Mouse (Mus musculus) hindbrain, embryonic 12.5 days (tissue): ENCODE measurements at regions not wholly inside any gene's neighbourhood (a gene's known extent, or its start where the extent isn't known, plus 50 kb on each side); places are given as distances from the start of the nearest gene placed in this dataset.
A peak's percentile ranks its signal among the peaks of the same experiment; 100 is the strongest.

Experiments
- ATAC-seq: fragments of 200-750 bp; cut with Nextera tagmentation; 2 replicates; pipeline ENCODE4 v1.8.0; 2017; ENCODE audit warnings: moderate TSS enrichment; ENCODE audit not compliant: low FRiP score
- H3K27ac ChIP-seq: fragments of 300-500 bp; sonication (generic); 2 replicates; pipeline ENCODE4 v1.5.1; 2016; ENCODE audit warnings: mild to moderate bottlenecking
- H3K27me3 ChIP-seq: fragments of 300-500 bp; sonication (generic); 2 replicates; pipeline ENCODE4 v1.6.1; 2016; ENCODE audit warnings: mild to moderate bottlenecking
- H3K36me3 ChIP-seq: fragments of 300-500 bp; sonication (generic); 2 replicates; pipeline ENCODE4 v1.6.1; 2016; ENCODE audit warnings: mild to moderate bottlenecking
- H3K4me1 ChIP-seq: fragments of 300-500 bp; sonication (generic); 2 replicates; pipeline ENCODE4 v1.6.1; 2016
- H3K4me2 ChIP-seq: fragments of 300-500 bp; sonication (generic); replicated peaks from 2 replicates; pipeline ENCODE4 v1.6.1; 2016; ENCODE audit warnings: mild to moderate bottlenecking
- H3K4me3 ChIP-seq: fragments of 300-500 bp; sonication (generic); 2 replicates; pipeline ENCODE4 v1.5.1; 2016; ENCODE audit warnings: mild to moderate bottlenecking
- H3K9ac ChIP-seq: fragments of 300-500 bp; sonication (generic); 2 replicates; pipeline ENCODE4 v1.6.1; 2016; ENCODE audit warnings: mild to moderate bottlenecking, moderate library complexity
- H3K9me3 ChIP-seq: fragments of 300-500 bp; sonication (generic); replicated peaks from 2 replicates; pipeline ENCODE4 v1.6.1; 2016; ENCODE audit warnings: mild to moderate bottlenecking
- WGBS: fragments of 180-500 bp; shearing (Covaris S2); methylation state at CpG from one replicate; pipeline ENCODE4 v1.1.7; 2016; 5-methylcytosine and 5-hydroxymethylcytosine counted together

DNA sequence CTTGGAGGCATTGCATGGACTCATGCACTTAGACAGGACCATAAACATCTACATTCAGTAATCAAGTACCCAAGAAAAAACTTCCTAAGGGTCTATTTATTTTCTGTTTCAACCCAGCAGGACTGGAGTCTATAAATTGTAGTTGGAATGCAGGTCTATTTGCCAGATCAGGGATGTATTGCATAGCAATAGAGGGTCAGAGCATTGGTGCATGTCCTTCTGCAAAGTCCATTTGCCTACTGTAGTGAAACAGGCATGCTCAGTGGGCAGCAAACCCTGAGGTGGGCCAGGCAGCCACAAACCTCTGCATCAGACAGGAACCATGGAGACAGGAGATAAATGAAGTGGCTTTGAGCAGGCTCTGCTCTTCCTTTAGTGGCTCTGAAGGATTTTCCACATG is 386.5 kb upstream of the Tenm4 start:
- Histone ChIP-seq H3K27ac (no peak overlapping the region), H3K9ac (no peak overlapping the region), H3K4me1 (no peaks in the 10 kb centered on the region), H3K4me3 (no peak overlapping the region), H3K9me3 (no peaks in the 10 kb centered on the region), H3K4me2 (no peak overlapping the region), H3K36me3 (no peaks in the 10 kb centered on the region), H3K27me3 (no peaks in the 10 kb centered on the region)
- ATAC-seq: no peak

DNA sequence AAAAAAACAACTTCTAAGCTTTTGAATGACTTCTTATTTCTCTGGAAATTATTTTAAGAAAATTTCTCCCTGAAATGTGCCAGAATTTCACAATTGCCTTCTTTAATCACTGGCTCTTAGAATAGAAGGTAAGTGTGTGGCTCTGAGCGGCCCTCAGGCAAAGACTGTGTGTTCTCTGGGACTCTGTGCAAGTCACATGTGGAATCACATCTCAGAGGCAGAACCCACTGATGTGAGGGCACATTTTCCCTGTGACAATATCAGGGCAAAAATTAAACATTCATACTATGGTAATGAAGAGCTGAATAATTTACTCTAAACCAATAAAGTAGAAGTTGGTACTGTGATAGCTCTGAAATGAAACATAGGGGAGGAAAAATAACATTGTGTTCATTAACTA is 383.5 kb upstream of the Tenm4 start:
- no peak overlapping the region for H3K9ac ChIP-seq
- H3K4me2 ChIP-seq: no peak overlapping the region
- ATAC-seq: no peak
- 83% methylated on average over 1 of the region's 1 CpGs for WGBS
- no peaks in the 10 kb centered on the region for H3K27me3 ChIP-seq
- H3K4me1 ChIP-seq: no peaks in the 10 kb centered on the region
- H3K27ac ChIP-seq: no peak overlapping the region
- H3K4me3 ChIP-seq: no peak overlapping the region
- H3K9me3 ChIP-seq: no peaks in the 10 kb centered on the region
- H3K36me3 ChIP-seq: no peaks in the 10 kb centered on the region

- H3K27me3 ChIP-seq: no peaks in the 10 kb centered on the region
- no peak overlapping the region for H3K4me3 ChIP-seq
- no peak overlapping the region for H3K9ac ChIP-seq
- H3K4me1 ChIP-seq: no peaks in the 10 kb centered on the region
- no peak overlapping the region for H3K27ac ChIP-seq
- H3K9me3 ChIP-seq: no peaks in the 10 kb centered on the region
- ATAC-seq: no peak
- 89% methylated on average over 3 of the region's 3 CpGs for WGBS
- no peaks in the 10 kb centered on the region for H3K36me3 ChIP-seq
- no peak overlapping the region for H3K4me2 ChIP-seq
Observed at GRCm38 (mm10) chr7:95787951-95788350, 383.1 kb upstream of the Tenm4 start.

DNA sequence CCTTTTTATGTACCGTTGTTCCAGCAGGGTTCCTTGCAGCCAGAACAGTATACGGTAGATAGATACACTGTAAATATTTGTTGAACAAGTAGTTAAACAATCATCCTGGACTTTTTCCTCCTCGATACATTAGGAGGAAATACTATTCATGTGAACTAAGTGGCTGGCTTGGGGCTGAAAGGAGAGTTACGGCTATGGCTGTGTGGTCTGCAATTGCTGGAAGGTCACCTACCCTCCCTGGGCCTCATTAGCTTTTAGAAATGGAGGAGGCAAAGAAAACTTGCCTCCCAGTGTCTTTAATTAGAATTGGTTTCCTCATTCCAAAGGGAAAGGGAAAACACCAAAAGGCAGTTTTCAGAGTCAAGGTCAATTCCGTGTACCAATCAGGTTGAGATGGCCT is 381.6 kb upstream of the Tenm4 start:
- Histone ChIP-seq H3K27ac (no peak overlapping the region), H3K9me3 (no peaks in the 10 kb centered on the region), H3K4me1 (no peaks in the 10 kb centered on the region), H3K27me3 (no peaks in the 10 kb centered on the region), H3K9ac (no peak overlapping the region), H3K4me2 (no peak overlapping the region), H3K36me3 (no peaks in the 10 kb centered on the region), H3K4me3 (no peak overlapping the region)
- ATAC-seq: no peak
- 86% methylated on average over 5 of the region's 5 CpGs for WGBS

DNA sequence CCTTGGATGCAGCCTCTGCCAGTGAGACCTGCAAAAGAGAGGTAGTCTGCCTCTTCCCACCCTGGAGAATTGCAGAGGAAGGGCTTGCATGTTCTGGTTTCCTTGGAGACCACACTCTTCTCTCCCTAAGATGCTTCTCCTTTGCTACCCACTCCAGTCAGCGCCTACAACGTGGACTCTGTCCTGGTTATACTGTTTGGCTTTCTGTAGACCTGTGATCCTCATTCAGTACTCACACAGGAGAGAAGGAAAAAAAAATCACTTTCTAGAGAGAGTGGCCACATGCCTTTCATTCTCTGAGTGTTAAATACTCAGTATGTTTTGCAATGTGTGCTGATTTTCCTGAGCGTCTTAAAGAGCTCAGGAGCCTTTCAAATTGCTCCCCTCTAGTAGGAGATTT is 372.0 kb upstream of the Tenm4 start:
- Histone ChIP-seq H3K4me2 (no peak overlapping the region), H3K9me3 (no peaks in the 10 kb centered on the region), H3K36me3 (no peaks in the 10 kb centered on the region), H3K27ac (no peak overlapping the region), H3K4me1 (no peaks in the 10 kb centered on the region), H3K9ac (no peak overlapping the region), H3K27me3 (no peaks in the 10 kb centered on the region), H3K4me3 (no peak overlapping the region)
- WGBS: 53% methylated on average over 3 of the region's 3 CpGs
- no peak for ATAC-seq

GRCm38 (mm10) chr7:95809626-95810025 is 361.4 kb upstream of the Tenm4 start:
- 38% methylated on average over 3 of the region's 3 CpGs for WGBS
- H3K36me3 ChIP-seq: no peaks in the 10 kb centered on the region
- H3K27ac ChIP-seq: no peak overlapping the region
- H3K27me3 ChIP-seq: no peaks in the 10 kb centered on the region
- no peak overlapping the region for H3K4me3 ChIP-seq
- ATAC-seq: no peak
- H3K9ac ChIP-seq: no peak overlapping the region
- H3K9me3 ChIP-seq: no peaks in the 10 kb centered on the region
- H3K4me1 ChIP-seq: no peaks in the 10 kb centered on the region
- H3K4me2 ChIP-seq: no peak overlapping the region

- 15% methylated on average over 4 of the region's 4 CpGs for WGBS
- no peak overlapping the region for H3K4me2 ChIP-seq
Observed at GRCm38 (mm10) chr7:95810096-95810495, 360.9 kb upstream of the Tenm4 start.

GRCm38 (mm10) chr7:95814865-95815264 is 356.2 kb upstream of the Tenm4 start:
- Histone ChIP-seq H3K4me3 (no peak overlapping the region), H3K4me1 (0 out of 2 replicates have a peak, but pooled peaks cover 3% of the 10 kb centered on the region), H3K4me2 (no peak overlapping the region), H3K9ac (no peak overlapping the region), H3K9me3 (no peaks in the 10 kb centered on the region), H3K27ac (no peak overlapping the region), H3K27me3 (no peaks in the 10 kb centered on the region), H3K36me3 (no peaks in the 10 kb centered on the region)
- ATAC-seq: no peak
- WGBS: 14% methylated on average over 2 of the region's 2 CpGs

More at GRCm38 (mm10) chr7:95810096-95810495, 360.9 kb upstream of the Tenm4 start:
- ATAC-seq: no peak
- no peaks in the 10 kb centered on the region for H3K27me3 ChIP-seq
- 0 out of 2 replicates have a peak, but pooled peaks cover 3% of the 10 kb centered on the region for H3K4me1 ChIP-seq
- no peak overlapping the region for H3K4me3 ChIP-seq
- H3K27ac ChIP-seq: no peak overlapping the region
- H3K9ac ChIP-seq: no peak overlapping the region
- H3K9me3 ChIP-seq: no peaks in the 10 kb centered on the region
- no peaks in the 10 kb centered on the region for H3K36me3 ChIP-seq

DNA sequence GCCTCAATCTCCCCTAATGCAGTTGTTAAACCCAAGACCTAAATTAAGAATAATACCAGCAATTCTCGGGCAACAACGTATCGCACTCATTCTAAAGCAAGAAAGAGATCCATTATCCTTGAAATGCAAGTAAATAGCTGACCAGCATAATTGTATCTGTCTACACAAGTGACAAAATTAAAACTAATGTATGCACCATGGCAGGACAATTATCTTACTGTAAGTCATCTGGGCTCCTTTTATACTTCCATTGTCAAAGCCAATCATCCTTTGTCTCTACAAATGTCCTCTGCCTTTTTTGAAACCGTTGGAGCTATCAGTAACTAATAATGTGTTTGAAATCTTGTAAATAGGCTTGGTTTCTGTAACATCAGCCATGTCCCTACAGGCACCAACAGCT is 347.5 kb upstream of the Tenm4 start:
- Histone ChIP-seq H3K4me2 (no peak overlapping the region), H3K4me1 (no peaks in the 10 kb centered on the region), H3K27ac (no peak overlapping the region), H3K4me3 (no peak overlapping the region), H3K36me3 (no peaks in the 10 kb centered on the region), H3K9me3 (no peaks in the 10 kb centered on the region), H3K9ac (no peak overlapping the region), H3K27me3 (no peaks in the 10 kb centered on the region)
- no peak for ATAC-seq
- 74% methylated on average over 4 of the region's 4 CpGs for WGBS

DNA sequence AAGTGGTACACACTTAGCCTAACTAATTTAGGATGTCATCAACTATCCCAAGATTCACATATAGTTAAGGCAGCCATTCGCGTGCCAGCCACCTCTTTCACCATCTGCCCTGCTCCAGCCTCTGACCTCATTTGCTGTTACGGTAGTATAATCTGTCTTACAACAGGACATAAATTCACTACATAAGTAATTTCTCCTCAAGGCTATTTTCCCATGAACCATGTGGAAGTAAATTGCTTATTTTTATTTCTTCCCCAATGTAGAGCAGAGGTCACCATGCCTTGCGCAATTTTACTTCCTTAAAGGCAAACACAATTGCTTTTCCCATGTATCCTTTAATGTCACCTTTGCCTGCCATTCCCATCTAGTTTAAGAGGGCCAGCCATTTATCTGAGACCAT is 341.2 kb upstream of the Tenm4 start:
- WGBS: 82% methylated on average over 4 of the region's 4 CpGs
- Histone ChIP-seq H3K9me3 (no peaks in the 10 kb centered on the region), H3K36me3 (no peaks in the 10 kb centered on the region), H3K27me3 (no peaks in the 10 kb centered on the region), H3K4me3 (no peak overlapping the region), H3K4me1 (peaks cover 5% of the 10 kb centered on the region), H3K27ac (no peak overlapping the region), H3K4me2 (no peak overlapping the region), H3K9ac (no peak overlapping the region)
- no peak for ATAC-seq

DNA sequence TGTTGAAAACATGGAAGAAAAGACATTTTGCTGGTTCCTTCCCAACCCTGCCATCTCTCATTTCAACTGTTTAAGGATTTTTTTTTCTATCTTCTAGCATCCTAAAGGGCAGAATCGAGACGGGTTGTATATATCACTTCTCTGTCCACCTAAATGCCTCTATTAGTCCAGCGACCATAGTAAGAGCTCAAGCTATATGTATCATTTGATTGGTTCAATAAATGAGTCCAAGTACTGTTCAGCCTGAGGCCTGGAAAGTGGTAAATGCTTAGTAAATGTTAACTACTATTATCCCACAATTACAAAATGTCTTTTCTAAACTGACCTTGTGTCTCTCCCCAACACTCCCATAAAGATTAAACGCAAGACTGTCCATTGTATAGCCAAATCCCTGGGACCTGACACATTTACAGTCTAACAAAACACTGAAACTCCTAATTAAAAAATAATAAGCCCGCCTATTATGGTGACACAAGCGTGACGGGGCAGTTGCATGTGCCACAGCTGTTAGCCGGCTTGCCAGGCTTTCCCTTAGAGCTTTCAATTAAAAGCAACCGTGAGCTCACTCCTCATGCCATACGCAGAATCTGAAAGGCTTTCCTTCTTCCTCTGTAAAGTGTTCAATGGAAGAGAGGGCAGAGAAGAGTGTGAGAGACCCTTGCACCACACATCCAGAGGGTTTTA is 336.7 kb upstream of the Tenm4 start:
- ATAC-seq: peak; percentile 88
- Histone ChIP-seq H3K4me2 (no peak overlapping the region), H3K27ac (peak overlapping the region; percentile 30; the same call in 1 of the 2 replicates)

DNA sequence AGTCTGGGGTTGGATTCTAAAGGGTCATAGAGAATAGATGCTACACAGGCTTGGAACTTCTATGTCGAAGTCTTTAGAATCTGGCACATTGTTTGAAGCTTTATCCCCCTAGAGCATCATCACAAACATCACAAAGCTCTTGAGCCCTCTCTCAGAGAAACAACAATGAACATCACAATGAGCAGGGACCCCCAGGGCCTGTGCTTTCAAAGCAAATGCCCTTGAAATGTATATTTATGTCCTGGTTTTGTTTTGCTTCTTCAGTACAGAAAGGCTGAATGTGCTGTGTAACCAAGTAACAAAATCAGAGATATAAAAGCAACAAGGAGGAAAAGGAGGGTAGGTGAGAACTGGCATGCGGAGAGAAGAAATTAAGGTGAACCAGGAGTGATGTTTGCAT is 330.6 kb upstream of the Tenm4 start:
- Histone ChIP-seq H3K4me3 (no peak overlapping the region), H3K4me1 (no peaks in the 10 kb centered on the region), H3K4me2 (no peak overlapping the region), H3K9ac (no peak overlapping the region), H3K27me3 (no peaks in the 10 kb centered on the region), H3K9me3 (no peaks in the 10 kb centered on the region), H3K36me3 (no peaks in the 10 kb centered on the region), H3K27ac (no peak overlapping the region)
- ATAC-seq: no peak
- 43% methylated on average over 2 of the region's 2 CpGs for WGBS

More for the DNA sequence above, 336.7 kb upstream of the Tenm4 start:
- 60% methylated on average over 10 of the region's 10 CpGs for WGBS
- H3K36me3 ChIP-seq: no peaks in the 10 kb centered on the region
- H3K9me3 ChIP-seq: no peaks in the 10 kb centered on the region
- H3K9ac ChIP-seq: no peak overlapping the region
- H3K4me1 ChIP-seq: peaks cover 5% of the 10 kb centered on the region
- no peak overlapping the region for H3K4me3 ChIP-seq
- H3K27me3 ChIP-seq: no peaks in the 10 kb centered on the region

GRCm38 (mm10) chr7:95849874-95850273 is 321.2 kb upstream of the Tenm4 start:
- 80% methylated on average over 2 of the region's 2 CpGs for WGBS
- no peaks in the 10 kb centered on the region for H3K36me3 ChIP-seq
- no peak overlapping the region for H3K4me2 ChIP-seq

More at GRCm38 (mm10) chr7:95849874-95850273, 321.2 kb upstream of the Tenm4 start:
- H3K4me3 ChIP-seq: no peak overlapping the region
- no peak for ATAC-seq
- H3K4me1 ChIP-seq: no peaks in the 10 kb centered on the region
- H3K27ac ChIP-seq: no peak overlapping the region
- no peaks in the 10 kb centered on the region for H3K9me3 ChIP-seq
- H3K27me3 ChIP-seq: no peaks in the 10 kb centered on the region
- H3K9ac ChIP-seq: no peak overlapping the region
